Mouse (Mus musculus) kidney, adult 2 months (tissue): ENCODE results near the gene Gm13271.

Experiments used
- CTCF ChIP-seq: fragments of 200-500 bp; conservative IDR thresholded peaks from 2 replicates; pipeline ENCODE4 v1.5.1; 2011; ENCODE audit warnings: low read depth, mild to moderate bottlenecking, control low read depth, low read length, moderate library complexity, mixed read lengths; ENCODE audit not compliant: insufficient read depth, insufficient read length
- POLR2A ChIP-seq: fragments of 200-500 bp; IDR thresholded peaks from one replicate; pipeline ENCODE4 v1.6.1; 2011; ENCODE audit warnings: low read depth, low read length, control low read depth

- TF ChIP-seq CTCF (no peak), POLR2A (no peak)
Measured at GRCm38 (mm10) chr4:88749926-88750325, 4.7 kb upstream of the Gm13271 start.
